Mouse (Mus musculus): ENCODE data around the gene Aldh3b2.

DNA sequence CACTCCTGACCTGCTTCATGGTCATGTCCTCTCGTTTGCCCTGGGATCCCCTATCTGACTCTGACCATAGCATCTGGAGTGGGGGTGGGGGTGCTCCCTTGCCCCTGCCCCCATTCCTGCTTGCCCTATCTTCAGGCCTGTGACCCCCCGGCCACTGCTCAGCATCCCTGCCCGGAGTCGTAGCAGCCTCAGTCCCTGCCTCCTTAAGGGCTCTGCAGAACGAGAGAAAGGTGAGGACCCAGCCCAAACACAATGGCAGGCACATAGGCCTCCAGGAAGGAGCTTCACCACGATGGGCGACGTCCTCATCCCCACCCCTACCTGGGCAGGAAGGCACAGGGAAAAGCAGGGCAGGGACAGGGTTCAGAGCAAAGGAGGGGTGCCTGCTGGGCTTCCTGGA, 26.2 kb downstream of the Aldh3b2 start:
- TF ChIP-seq USF1 (IDR thresholded peaks at IDR 0.05; ENCODE audit: low read depth) (no peak), POLR2A (IDR thresholded peaks at IDR 0.05; ENCODE audit: insufficient read length, low read depth) (no peak), SRF (IDR thresholded peaks at IDR 0.05; ENCODE audit: control insufficient read depth, insufficient read length, low read depth) (no peak), CEBPB (IDR thresholded peaks at IDR 0.05; ENCODE audit: insufficient read depth, poor library complexity, severe bottlenecking) (no peak)

Data from myocyte (in vitro differentiated cells).